Mouse (Mus musculus) adrenal gland, postnatal 25 days (tissue): ENCODE data around the gene Carm1. TPM values are rescaled to one million over a fixed set of nuclear protein-coding genes. Genes with fewer than 3 reads are reported as not detected.
A peak's percentile ranks its signal among the peaks of the same experiment; 100 is the strongest.
"Not testable (repeated sequence)": the region's sequence is repeated elsewhere in the genome, so short reads cannot be mapped to it uniquely, and the experiment has no call there.

Experiments
- DNase-seq: peaks from one replicate; pipeline ENCODE4 v3.0.0; 2021; ENCODE audit warnings: mixed read lengths
- long read RNA-seq: library from polyadenylated mRNA; stranded (forward); transcript quantifications from one replicate; pipeline ENCODE4 v2.0.0, GENCODE M21; 2021
- total RNA-seq: library from RNA; stranded (reverse); gene quantifications from 2 replicates; pipeline ENCODE4 v1.2.3, GENCODE M21; 2021

Gene Carm1
- 45.6 and 54.0 TPM in 2 replicates for total RNA-seq
- long read RNA-seq, transcript Carm1-201 (16 exons, 3,220 nt): major isoform, 8 of 15 reads
- long read RNA-seq, partial matches to known transcripts: 3 of 15 reads
- long read RNA-seq, other reads (novel, unspliced or antisense): 4 of 15 reads

DNA sequence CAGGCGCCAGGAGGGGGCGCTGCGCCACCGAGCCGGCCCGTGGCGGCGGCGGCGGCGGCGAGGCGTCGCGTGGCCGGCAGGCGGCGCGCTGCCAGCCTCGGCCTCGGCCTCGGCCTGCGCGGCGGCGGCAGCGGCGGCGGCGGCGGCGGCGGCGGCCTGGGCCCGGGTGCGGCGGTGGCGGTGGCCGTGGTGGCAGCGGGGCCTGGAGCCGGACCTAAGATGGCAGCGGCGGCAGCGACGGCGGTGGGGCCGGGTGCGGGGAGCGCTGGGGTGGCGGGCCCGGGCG lies at the start of gene Carm1:
TSS of gene Carm1 (plus strand) at position 106 of the 286 bp plus-strand sequence.
- DNase-seq: no peak

- no peak for DNase-seq
Observed at GRCm38 (mm10) chr9:21497050-21497542, 49.6 kb upstream of the Carm1 start.

- DNase-seq: no peak
Observed at GRCm38 (mm10) chr9:21497664-21498063, 49.0 kb upstream of the Carm1 start.

GRCm38 (mm10) chr9:21498284-21498902 lies 48.3 kb upstream of the Carm1 start:
- DNase-seq: no peak

DNA sequence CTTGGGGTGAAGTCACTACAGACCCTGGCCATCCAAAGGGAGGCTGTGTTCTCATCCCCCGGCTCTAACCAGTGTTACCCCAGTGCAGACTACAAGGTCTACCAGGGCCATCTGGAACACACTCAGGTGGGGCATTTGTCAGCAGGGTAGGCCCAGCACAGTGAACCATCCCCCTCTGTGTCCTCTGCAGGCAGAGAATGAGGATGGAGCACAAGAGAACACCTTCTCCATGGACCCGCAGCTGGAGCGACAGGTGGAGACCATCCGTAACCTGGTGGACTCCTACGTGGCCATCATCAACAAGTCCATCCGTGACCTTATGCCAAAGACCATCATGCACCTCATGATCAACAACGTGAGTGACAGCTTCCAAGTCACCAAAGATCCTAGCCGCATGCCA lies 43.3 kb upstream of the Carm1 start:
- DNase-seq: no peak

- DNase-seq: no peak
Observed at GRCm38 (mm10) chr9:21505767-21506166, 40.9 kb upstream of the Carm1 start.

DNA sequence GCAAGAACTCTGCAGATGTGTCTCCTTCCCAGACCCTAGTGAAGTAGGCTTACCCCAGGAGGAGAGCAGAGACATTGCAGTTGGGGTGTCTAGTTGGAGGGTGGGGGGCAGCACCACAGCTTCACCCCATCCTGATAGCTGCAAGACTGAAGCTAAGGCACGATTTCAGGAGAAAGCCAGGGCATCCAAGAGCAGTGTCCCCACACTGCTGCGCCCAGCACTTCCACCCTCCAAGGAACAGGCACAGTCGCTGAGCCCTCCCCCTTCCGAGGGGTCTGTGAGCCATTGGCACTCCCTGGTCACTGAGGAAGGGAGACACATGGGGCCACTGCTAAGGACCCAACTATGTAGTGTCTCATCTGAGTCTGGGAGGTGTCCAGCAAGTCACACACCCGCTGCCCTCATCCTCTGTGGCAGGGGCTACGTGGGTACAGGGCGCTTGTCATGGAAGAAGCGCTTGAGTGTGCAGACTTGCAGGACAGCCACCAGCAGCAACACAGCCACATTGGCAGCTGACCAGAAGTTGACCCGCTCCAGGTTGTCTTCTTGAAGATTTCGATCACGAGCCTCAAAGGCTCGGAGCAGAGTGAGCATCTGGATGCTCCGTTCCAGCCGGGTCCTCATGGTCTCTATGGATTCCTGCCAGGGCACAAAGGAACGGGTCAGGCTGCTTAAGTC lies 38.8 kb upstream of the Carm1 start:
- no peak for DNase-seq

DNA sequence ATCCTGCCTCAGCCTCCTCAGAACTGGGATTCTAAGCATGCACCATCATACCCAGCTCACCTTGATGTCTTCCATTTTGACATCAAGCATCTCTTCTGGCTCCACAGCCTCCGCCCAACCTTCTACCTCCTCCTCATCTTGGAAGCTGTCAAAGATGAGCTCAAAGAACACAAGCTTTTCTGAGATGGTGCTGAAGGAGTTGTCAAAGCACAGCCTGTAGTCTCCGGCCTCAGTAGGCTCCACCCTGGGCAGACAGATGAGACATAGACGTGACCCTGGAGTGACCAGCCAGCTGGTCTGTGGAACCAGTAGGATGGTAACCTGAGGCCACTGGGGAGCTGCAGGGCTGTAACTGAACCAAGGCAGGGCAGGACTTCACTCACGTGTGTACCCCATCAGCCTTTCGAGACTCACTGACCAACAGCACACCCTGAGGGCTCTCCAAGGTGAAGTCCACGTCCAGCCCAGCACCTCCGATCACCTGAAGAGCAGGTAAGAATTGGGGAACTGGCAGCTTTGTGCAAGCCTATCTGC lies 37.8 kb upstream of the Carm1 start:
- DNase-seq: no peak

GRCm38 (mm10) chr9:21509772-21510688 lies 36.7 kb upstream of the Carm1 start, which contains the start of gene Tmed1:
TSS of gene Tmed1 (minus strand) at chr9:21510252.
- DNase-seq: peak; percentile 94

GRCm38 (mm10) chr9:21510689-21511015 lies 36.0 kb upstream of the Carm1 start:
- DNase-seq: no peak

DNA sequence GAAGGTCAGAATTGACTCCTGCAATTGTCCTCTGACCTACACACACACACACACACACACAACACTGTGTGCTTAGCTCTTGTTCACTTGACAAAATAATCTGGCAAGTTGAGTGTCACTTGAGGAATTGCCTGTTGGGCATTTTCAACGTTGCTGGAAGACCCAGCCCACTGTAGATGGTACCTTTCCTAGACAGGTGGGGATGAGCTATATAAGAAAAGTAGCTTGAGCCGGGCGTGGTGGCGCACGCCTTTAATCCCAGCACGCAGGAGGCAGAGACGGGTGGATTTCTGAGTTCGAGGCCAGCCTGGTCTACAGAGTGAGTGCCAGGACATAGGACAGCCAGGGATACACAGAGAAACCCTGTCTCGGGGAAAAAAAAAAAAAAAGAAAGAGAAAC lies 35.6 kb upstream of the Carm1 start:
- DNase-seq: no peak

DNA sequence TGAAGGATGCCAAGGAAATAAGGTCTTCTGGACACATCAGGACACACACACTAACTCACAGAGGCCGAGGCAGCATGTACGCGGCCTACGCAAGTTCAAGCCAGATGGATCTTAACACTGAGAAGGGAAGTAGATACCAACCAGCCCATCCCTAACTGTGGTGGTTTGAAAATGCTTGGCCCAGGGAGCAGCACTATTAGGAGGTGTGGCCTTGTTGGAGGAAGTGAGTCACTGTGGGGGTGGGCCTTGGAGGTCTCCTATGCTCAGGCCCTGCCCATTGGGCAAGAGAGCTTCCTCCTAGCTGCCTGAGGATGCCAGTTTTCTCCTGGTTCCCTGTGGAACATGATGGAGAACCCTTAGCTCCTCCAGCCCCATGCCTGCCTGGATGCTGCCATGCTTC lies 33.2 kb upstream of the Carm1 start:
- DNase-seq: no peak

DNA sequence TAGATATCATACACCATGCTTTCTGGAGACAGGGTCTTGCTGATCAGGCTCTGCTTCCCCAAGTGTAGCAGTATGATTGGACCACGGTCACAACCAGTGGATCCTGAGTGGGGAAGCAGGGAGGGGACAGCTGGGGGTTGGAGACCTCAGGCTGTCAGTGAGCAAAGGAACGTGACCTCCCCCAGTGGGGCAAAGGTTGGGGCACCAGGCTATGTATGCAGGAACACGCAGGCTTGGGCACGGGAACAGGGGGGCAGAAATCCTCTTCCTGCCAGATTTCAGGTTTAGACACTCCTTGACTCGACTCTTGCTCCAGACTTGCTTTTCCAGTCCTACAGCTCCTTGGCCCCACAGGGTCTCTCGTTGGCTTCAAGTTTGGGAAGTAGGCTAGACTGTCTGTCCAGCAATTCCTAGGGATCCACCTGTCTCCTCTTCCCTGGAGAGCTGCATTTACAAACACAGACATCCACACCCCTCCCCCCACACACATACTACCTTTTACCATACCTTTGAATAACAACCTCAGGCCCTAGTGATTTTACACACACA lies 28.7 kb upstream of the Carm1 start:
- no peak for DNase-seq

DNA sequence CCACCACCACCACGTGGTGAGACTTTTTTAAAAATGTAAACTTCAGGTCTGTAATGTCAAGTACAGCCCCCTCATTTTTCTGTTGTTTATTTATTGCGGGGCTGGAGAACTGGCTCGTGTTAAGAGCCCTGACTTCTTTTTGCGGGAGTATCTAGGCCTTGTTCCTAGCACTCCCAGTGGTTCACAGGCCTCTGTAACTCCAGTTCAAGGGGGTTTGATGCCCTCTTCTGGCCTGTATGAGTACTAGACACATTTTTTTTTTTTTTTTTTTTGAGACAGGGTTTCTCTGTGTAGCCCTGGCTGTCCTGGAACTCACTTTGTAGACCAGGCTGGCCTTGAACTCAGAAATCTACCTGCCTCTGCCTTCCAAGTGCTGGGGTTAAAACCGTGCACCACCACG lies 28.0 kb upstream of the Carm1 start:
- DNase-seq: not testable (repeated sequence)

GRCm38 (mm10) chr9:21525142-21525936 lies 21.4 kb upstream of the Carm1 start:
- no peak for DNase-seq

DNA sequence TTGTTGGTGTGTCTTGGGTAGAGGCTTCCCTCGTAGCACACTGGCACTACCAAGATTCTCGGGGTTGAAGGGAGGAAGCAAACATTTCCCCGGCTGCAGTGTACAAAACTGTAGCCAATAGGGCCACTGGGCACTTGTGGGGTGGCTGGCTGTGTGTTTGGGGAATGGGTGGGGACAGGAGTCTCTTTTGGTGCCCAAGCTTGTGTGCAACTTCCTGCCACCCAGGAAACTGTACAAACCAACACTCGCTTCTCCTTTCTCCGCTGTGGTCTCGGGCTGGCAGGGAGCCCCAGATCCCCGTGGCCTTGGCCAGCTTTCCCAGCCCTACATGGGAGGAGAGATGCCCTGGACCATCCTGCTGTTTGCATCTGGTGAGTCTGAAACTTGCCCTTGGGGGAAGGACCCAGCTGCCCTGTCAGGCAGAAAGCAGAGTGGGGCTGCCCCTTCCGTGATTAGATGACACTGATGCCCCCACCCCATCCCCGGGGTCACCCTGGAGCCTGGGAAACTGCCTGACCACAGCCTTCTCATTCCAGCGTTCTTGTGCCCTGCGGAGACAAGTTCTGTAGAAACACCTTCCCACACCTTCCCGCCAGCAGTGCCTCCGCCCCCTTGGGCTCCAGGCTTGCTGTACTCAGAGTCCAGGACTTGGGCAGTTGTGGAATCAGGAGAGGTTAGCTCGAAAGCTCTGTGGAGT lies 20.6 kb upstream of the Carm1 start, which contains the start of gene AB124611:
TSS of gene AB124611 (plus strand) at position 240 of the 697 bp plus-strand sequence.
- no peak for DNase-seq

DNA sequence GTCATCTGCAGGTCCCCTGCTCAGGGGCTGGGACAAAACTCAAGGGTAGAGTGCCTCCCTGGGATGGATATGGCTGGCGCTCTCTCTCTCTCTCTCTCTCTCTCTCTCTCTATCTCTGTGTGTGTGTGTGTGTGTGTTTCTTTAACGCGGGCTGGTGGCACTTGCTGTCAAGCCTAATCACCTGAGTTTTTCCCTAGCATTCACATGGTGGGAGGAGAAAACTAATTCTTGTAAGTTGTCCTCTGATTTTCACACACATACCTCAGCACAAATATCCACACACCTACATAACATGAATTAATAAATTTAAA lies 20.1 kb upstream of the Carm1 start:
- no peak for DNase-seq

- no peak for DNase-seq
Observed at GRCm38 (mm10) chr9:21527100-21527801, 19.4 kb upstream of the Carm1 start.

GRCm38 (mm10) chr9:21527917-21528324 lies 18.8 kb upstream of the Carm1 start:
- DNase-seq: no peak

- no peak for DNase-seq
Observed at GRCm38 (mm10) chr9:21536501-21536900, 10.2 kb upstream of the Carm1 start.
